Comparison of ENCODE assay signal across 9 mouse cellular contexts in the genomic region with DNA sequence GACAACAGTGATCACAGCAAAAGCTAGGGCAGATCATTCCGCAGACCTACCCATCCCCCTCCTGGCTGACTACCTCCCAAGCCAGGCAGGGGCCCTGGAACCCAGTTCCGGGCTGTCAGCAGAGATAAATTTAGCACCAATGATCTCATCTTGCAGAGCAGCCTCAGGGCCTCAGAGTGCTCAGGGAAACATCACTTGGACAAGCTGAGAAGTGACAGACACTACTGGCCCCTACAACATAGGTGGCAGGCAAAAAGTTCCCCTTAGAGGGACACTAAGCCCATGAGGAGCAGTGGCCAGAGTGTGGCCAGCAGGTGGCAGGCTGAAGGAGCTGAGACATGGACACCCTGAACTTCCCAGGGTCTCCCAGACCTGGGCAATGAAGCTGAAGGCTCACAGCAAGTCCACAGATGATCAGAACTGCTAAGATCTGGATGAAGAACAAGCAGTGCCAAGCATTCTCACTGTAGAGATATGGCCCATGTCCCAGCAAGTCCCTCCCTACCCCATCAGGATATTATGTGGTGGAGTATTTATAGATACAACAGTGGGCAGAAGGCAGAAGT.
DNase-seq lines count a peak whose midpoint lies in the region; ATAC-seq and TF ChIP-seq lines count a peak whose summit lies in the region.
"Had no signal": no experiment of that assay in that cellular context is flagged by ENCODE, and none has a peak within 500 bp of the region (broad histone marks: within the 10 kb centered on the region; RNA-seq: fewer than 3 reads in every experiment).

No protein-coding gene starts in this region.

- TF ChIP-seq CTCF in G1E (IDR thresholded peaks at IDR 0.05; ENCODE audit: low read depth, low read length) = no peak
- peak; percentile 33; the same call in 1 of the 2 replicates for TF ChIP-seq CTCF in bone marrow, adult 2 months (IDR thresholded peaks at IDR 0.05; ENCODE audit: control insufficient read depth, insufficient read depth, low read length)
- TF ChIP-seq CTCF in embryonic fibroblast, embryonic 13.5 days (IDR thresholded peaks at IDR 0.05; ENCODE audit: borderline replicate concordance, insufficient read depth, low read length) = peak; percentile 65

- peak; percentile 53 for DNase-seq in G1E (ENCODE audit: low spot score)
- peak; percentile 66 for DNase-seq in heart, postnatal 25 days (ENCODE audit: low spot score)
- DNase-seq in left cerebral cortex, adult 18-20 months (ENCODE audit: low spot score in 2 of 2) = peak; percentile 36 to 56
- peak; percentile 68 for DNase-seq in lung, postnatal 25 days (ENCODE audit: low spot score)
- peak; percentile 67 to 69 for DNase-seq in right cerebral cortex, postnatal 10 days (ENCODE audit: low spot score in 2 of 2)

- peak overlapping the region; percentile 24; the same call in 1 of the 2 replicates for H3K4me3 ChIP-seq in G1E (ENCODE audit: low read depth, low read length)
- no peak overlapping the region for H3K4me3 ChIP-seq in bone marrow, adult 2 months (replicated peaks; ENCODE audit: control insufficient read depth, low read depth, low read length)
- no peak overlapping the region for H3K4me3 ChIP-seq in embryonic fibroblast, embryonic 13.5 days (ENCODE audit: insufficient read depth, low read length)
- H3K4me3 ChIP-seq: embryonic facial prominence, embryonic 13.5 days had no signal

- no peak overlapping the region for H3K27ac ChIP-seq in bone marrow, adult 2 months (ENCODE audit: control insufficient read depth, insufficient read depth, low read depth, low read length, poor library complexity)
- H3K27ac ChIP-seq in embryonic fibroblast, embryonic 13.5 days (ENCODE audit: insufficient read depth, low read length) = no peak overlapping the region
- H3K27ac ChIP-seq: embryonic facial prominence, embryonic 13.5 days had no signal

- no peaks in the 10 kb centered on the region for H3K36me3 ChIP-seq in G1E (replicated peaks)
- H3K36me3 ChIP-seq: embryonic facial prominence, embryonic 13.5 days had no signal

- intact Hi-C loops in heart, postnatal 25 days (cut with DNase I) = loop anchor here (2.0 to 5.0 kb wide), 3 partner anchors 82 to 150 kb away; no protein-coding TSS in a partner anchor

- H3K9me3 ChIP-seq in G1E (replicated peaks) = no peaks in the 10 kb centered on the region
- H3K9me3 ChIP-seq: embryonic facial prominence, embryonic 13.5 days had no signal

- peak; percentile 45 for ATAC-seq in G1E (ENCODE audit: extremely low read depth, insufficient number of reproducible peaks, low FRiP score, poor library complexity, severe bottlenecking)
- no peak for ATAC-seq in inflammation-experienced regulatory T-cells, adult 6 months

- H3K4me1 ChIP-seq in G1E (ENCODE audit: insufficient read depth, low read depth, low read length) = peaks cover 32% of the 10 kb centered on the region
- H3K4me1 ChIP-seq in bone marrow, adult 2 months (ENCODE audit: control insufficient read depth, insufficient read depth, low read length) = no peaks in the 10 kb centered on the region; the same call in 1 of the 2 replicates
- peaks cover 4% of the 10 kb centered on the region; the same call in 1 of the 2 replicates for H3K4me1 ChIP-seq in embryonic fibroblast, embryonic 13.5 days (ENCODE audit: control insufficient read depth, insufficient read depth, low read length)

- 39% methylated on average over 2 of the region's 2 CpGs for WGBS in bone marrow, adult 2 months

- TF ChIP-seq POLR2A in bone marrow, adult 2 months (IDR thresholded peaks at IDR 0.05; ENCODE audit: borderline replicate concordance, control insufficient read depth, low read depth, low read length) = no peak
- TF ChIP-seq POLR2A in embryonic fibroblast, embryonic 13.5 days (IDR thresholded peaks at IDR 0.05; ENCODE audit: low read depth, low read length) = no peak

- H3K27me3 ChIP-seq in G1E (ENCODE audit: insufficient read depth, low read length) = peaks cover 9% of the 10 kb centered on the region
- H3K27me3 ChIP-seq: embryonic facial prominence, embryonic 13.5 days had no signal
